In genomic region chr10:127187371-127188078, GRCm38 (mm10) we compare ENCODE assay signal across 8 mouse cellular contexts. TPM values are rescaled to one million over a fixed set of nuclear protein-coding genes. Genes with fewer than 3 reads are reported as not detected.
A peak's percentile ranks its signal among the peaks of the same experiment; 100 is the strongest.
DNase-seq lines count a peak whose midpoint lies in the region; ATAC-seq and TF ChIP-seq lines count a peak whose summit lies in the region.

No protein-coding gene starts in this region.

- H3K4me1 ChIP-seq in lung, embryonic 16.5 days (replicated peaks; ENCODE audit: control insufficient read depth, insufficient read depth, low read length), result peaks cover 30% of the 10 kb centered on the region
- H3K4me1 ChIP-seq in embryonic facial prominence, embryonic 15.5 days, result peaks cover 61% of the 10 kb centered on the region
- peaks cover 30% of the 10 kb centered on the region for H3K4me1 ChIP-seq in midbrain, embryonic 14.5 days (ENCODE audit: control insufficient read depth, insufficient read depth, low read length)

- 51% methylated on average over 10 of the region's 10 CpGs for whole genome bisulfite sequencing in lung, embryonic 16.5 days
- 51% methylated on average over 10 of the region's 10 CpGs for WGBS in embryonic facial prominence, embryonic 15.5 days
- 40% methylated on average over 10 of the region's 10 CpGs for WGBS in midbrain, embryonic 14.5 days

- TF ChIP-seq CTCF in layer of hippocampus, adult 2 months (conservative IDR thresholded peaks at IDR 0.05), result no peak

- H3K4me3 ChIP-seq in lung, embryonic 16.5 days (ENCODE audit: low read length), result peak overlapping the region; percentile 67
- peak overlapping the region; percentile 74 for H3K4me3 ChIP-seq in embryonic facial prominence, embryonic 15.5 days (replicated peaks)
- peak overlapping the region; percentile 67 for H3K4me3 ChIP-seq in layer of hippocampus, adult 2 months
- peak overlapping the region; percentile 65 for H3K4me3 ChIP-seq in midbrain, embryonic 14.5 days (replicated peaks; ENCODE audit: low read depth, low read length)

- peaks cover 3% of the 10 kb centered on the region; the same call in 1 of the 2 replicates for H3K27me3 ChIP-seq in lung, embryonic 16.5 days (ENCODE audit: control insufficient read depth, insufficient read depth, low read depth, low read length)
- H3K27me3 ChIP-seq in embryonic facial prominence, embryonic 15.5 days, result peaks cover 8% of the 10 kb centered on the region
- no peaks in the 10 kb centered on the region for H3K27me3 ChIP-seq in midbrain, embryonic 14.5 days (ENCODE audit: control insufficient read depth, insufficient read depth, low read length)

- no peak for ATAC-seq in lung, embryonic 16.5 days (ENCODE audit: low read depth)
- no peak for ATAC-seq in embryonic facial prominence, embryonic 15.5 days (ENCODE audit: insufficient number of reproducible peaks, low FRiP score, low TSS enrichment, low read depth)
- ATAC-seq in midbrain, embryonic 14.5 days (ENCODE audit: low FRiP score, low TSS enrichment), result no peak

- H3K9me3 ChIP-seq in lung, embryonic 16.5 days (ENCODE audit: control insufficient read depth, low read length), result 0 out of 2 replicates have a peak, but pooled peaks cover 3% of the 10 kb centered on the region
- no peaks in the 10 kb centered on the region for H3K9me3 ChIP-seq in embryonic facial prominence, embryonic 15.5 days (replicated peaks)
- no peaks in the 10 kb centered on the region for H3K9me3 ChIP-seq in midbrain, embryonic 14.5 days (ENCODE audit: control insufficient read depth, low read length)

- H3K4me2 ChIP-seq in lung, embryonic 16.5 days (ENCODE audit: low read depth, low read length), result peak overlapping the region; percentile 94
- H3K4me2 ChIP-seq in embryonic facial prominence, embryonic 15.5 days (replicated peaks), result peak overlapping the region; percentile 93
- H3K4me2 ChIP-seq in midbrain, embryonic 14.5 days (ENCODE audit: low read length), result peak overlapping the region; percentile 98

- peak overlapping the region; percentile 93; the same call in 1 of the 2 replicates for H3K27ac ChIP-seq in lung, embryonic 16.5 days (ENCODE audit: low read length)
- peak overlapping the region; percentile 98 for H3K27ac ChIP-seq in embryonic facial prominence, embryonic 15.5 days (replicated peaks)
- H3K27ac ChIP-seq in layer of hippocampus, adult 2 months, result peak overlapping the region; percentile 94
- peak overlapping the region; percentile 74; the same call in 1 of the 2 replicates for H3K27ac ChIP-seq in midbrain, embryonic 14.5 days (replicated peaks; ENCODE audit: low read depth, low read length)

- H3K9ac ChIP-seq in lung, embryonic 16.5 days (ENCODE audit: low read length), result peak overlapping the region; percentile 82
- H3K9ac ChIP-seq in embryonic facial prominence, embryonic 15.5 days, result peak overlapping the region; percentile 74; the same call in 1 of the 2 replicates
- peak overlapping the region; percentile 85 for H3K9ac ChIP-seq in midbrain, embryonic 14.5 days (replicated peaks; ENCODE audit: low read length)

- no peak for DNase-seq in lung, postnatal 4 days
- DNase-seq in layer of hippocampus, adult 2 months (ENCODE audit: low spot score in 2 of 2), result peak; percentile 87 to 89
- DNase-seq in midbrain, embryonic 14.5 days, result no peak
- DNase-seq in Muller cell, postnatal 12 days (ENCODE audit: inconsistent ontology term), result no peak
- DNase-seq in gastrocnemius, postnatal 25 days, result no peak
- DNase-seq in ovary, adult 18-20 months (ENCODE audit: low spot score), result no peak

- H3K36me3 ChIP-seq in lung, embryonic 16.5 days (ENCODE audit: control insufficient read depth, insufficient read depth, low read length), result peaks cover 10% of the 10 kb centered on the region
- peaks cover 55% of the 10 kb centered on the region for H3K36me3 ChIP-seq in embryonic facial prominence, embryonic 15.5 days
- peaks cover 18% of the 10 kb centered on the region for H3K36me3 ChIP-seq in midbrain, embryonic 14.5 days (ENCODE audit: control insufficient read depth, insufficient read depth, low read length)

RNA-seq across cellular contexts. Expression of gene Arhgef25, which starts 2.4 kb away (rescaled TPM):
- 60.3 and 65.0 TPM in 2 replicates for polyA plus RNA-seq in lung, embryonic 16.5 days (2015; fragmentation: Nextera tagmentation; extraction: Ambion mirVana)
- polyA plus RNA-seq in embryonic facial prominence, embryonic 15.5 days (2015; fragmentation: Nextera tagmentation; extraction: Ambion mirVana), result 116 TPM in 2 replicates
- 100 to 1,000 TPM; 395 to 408 TPM for total RNA-seq in layer of hippocampus, adult 2 months (2021)
- 19.0 and 19.6 TPM in 2 replicates for polyA plus RNA-seq in midbrain, embryonic 14.5 days (2014; fragmentation: Nextera tagmentation; extraction: Ambion mirVana)
- 1 to 10 TPM; 8.7 to 9.3 TPM for total RNA-seq in gastrocnemius, postnatal 25 days (2021)

RNA-seq across cellular contexts. Expression of gene Slc26a10, which starts 7.1 kb away (rescaled TPM):
- 0.88 and 1.1 TPM in 2 replicates for polyA plus RNA-seq in lung, embryonic 16.5 days (2015; fragmentation: Nextera tagmentation; extraction: Ambion mirVana)
- polyA plus RNA-seq in embryonic facial prominence, embryonic 15.5 days (2015; fragmentation: Nextera tagmentation; extraction: Ambion mirVana), result 1.6 and 1.9 TPM in 2 replicates
- total RNA-seq in layer of hippocampus, adult 2 months (2021), result 10 to 100 TPM; 21.9 to 25.4 TPM
- 0.58 and 0.66 TPM in 2 replicates for polyA plus RNA-seq in midbrain, embryonic 14.5 days (2014; fragmentation: Nextera tagmentation; extraction: Ambion mirVana)
- 1 to 10 TPM; 3.3 to 6.5 TPM for total RNA-seq in gastrocnemius, postnatal 25 days (2021)

RNA-seq across cellular contexts. Expression of gene Dtx3, which starts 8.0 kb away (rescaled TPM):
- polyA plus RNA-seq in lung, embryonic 16.5 days (2015; fragmentation: Nextera tagmentation; extraction: Ambion mirVana), result 72.9 and 74.8 TPM in 2 replicates
- polyA plus RNA-seq in embryonic facial prominence, embryonic 15.5 days (2015; fragmentation: Nextera tagmentation; extraction: Ambion mirVana), result 152 and 179 TPM in 2 replicates
- total RNA-seq in layer of hippocampus, adult 2 months (2021), result 100 to 1,000 TPM; 227 to 255 TPM
- 219 and 244 TPM in 2 replicates for polyA plus RNA-seq in midbrain, embryonic 14.5 days (2014; fragmentation: Nextera tagmentation; extraction: Ambion mirVana)
- total RNA-seq in gastrocnemius, postnatal 25 days (2021), result 10 to 100 TPM; 18.9 to 19.6 TPM

RNA-seq across cellular contexts. Expression of gene B4galnt1, which starts 22.5 kb away (rescaled TPM):
- 3.5 and 5.2 TPM in 2 replicates for polyA plus RNA-seq in lung, embryonic 16.5 days (2015; fragmentation: Nextera tagmentation; extraction: Ambion mirVana)
- polyA plus RNA-seq in embryonic facial prominence, embryonic 15.5 days (2015; fragmentation: Nextera tagmentation; extraction: Ambion mirVana), result 11.0 and 12.7 TPM in 2 replicates
- 100 to 1,000 TPM; 116 to 123 TPM for total RNA-seq in layer of hippocampus, adult 2 months (2021)
- 66.8 and 74.1 TPM in 2 replicates for polyA plus RNA-seq in midbrain, embryonic 14.5 days (2014; fragmentation: Nextera tagmentation; extraction: Ambion mirVana)
- under 1 TPM; 0.78 to 1.00 TPM for total RNA-seq in gastrocnemius, postnatal 25 days (2021)

RNA-seq across cellular contexts. Expression of gene Pip4k2c, which starts 23.9 kb away (rescaled TPM):
- polyA plus RNA-seq in lung, embryonic 16.5 days (2015; fragmentation: Nextera tagmentation; extraction: Ambion mirVana), result 30.0 and 30.8 TPM in 2 replicates
- 31.0 and 31.3 TPM in 2 replicates for polyA plus RNA-seq in embryonic facial prominence, embryonic 15.5 days (2015; fragmentation: Nextera tagmentation; extraction: Ambion mirVana)
- total RNA-seq in layer of hippocampus, adult 2 months (2021), result 10 to 100 TPM; 98.0 to 98.6 TPM
- 12.5 and 14.6 TPM in 2 replicates for polyA plus RNA-seq in midbrain, embryonic 14.5 days (2014; fragmentation: Nextera tagmentation; extraction: Ambion mirVana)
- 1 to 10 TPM; 4.7 to 6.9 TPM for total RNA-seq in gastrocnemius, postnatal 25 days (2021)

Comparison
In these comparisons a context has a peak if more than half of its experiments do, and no peak if none do; other contexts are left out.
1. DNase-seq: peak in layer of hippocampus, adult 2 months (2 of 2); none in lung, postnatal 4 days (0 of 2), midbrain, embryonic 14.5 days (single experiment), Muller cell, postnatal 12 days (single experiment), gastrocnemius, postnatal 25 days (single experiment) and ovary, adult 18-20 months (single experiment).
2. Peak in every context shown above with its lines, with median percentiles within 50 percentile points of each other: H3K27ac ChIP-seq, H3K4me2 ChIP-seq, H3K4me3 ChIP-seq and H3K9ac ChIP-seq.